Mouse (Mus musculus) brown adipose tissue, adult 24 weeks (tissue): ENCODE results near the gene Kcnj16. TPM values are rescaled to one million over a fixed set of nuclear protein-coding genes. Genes with fewer than 3 reads are reported as not detected.

Experiments
- H3K27ac ChIP-seq: fragments of 200-500 bp; replicated peaks from 2 replicates; pipeline ENCODE4 v1.5.1; 2012; ENCODE audit warnings: low read depth, mild to moderate bottlenecking, low read length
- H3K4me1 ChIP-seq: fragments of 200-500 bp; 2 replicates; pipeline ENCODE4 v1.6.1; 2012; ENCODE audit warnings: low read length, mixed read lengths; ENCODE audit not compliant: control insufficient read depth, insufficient read depth, insufficient read length
- H3K4me3 ChIP-seq: fragments of 200-500 bp; 2 replicates; pipeline ENCODE4 v1.5.1; 2012; ENCODE audit warnings: low read depth, mild to moderate bottlenecking, low read length, moderate library complexity; ENCODE audit not compliant: insufficient read depth
- polyA plus RNA-seq: library from polyadenylated mRNA; stranded (reverse); fragments of >200 nt; gene quantifications from 2 replicates; pipeline ENCODE4 v1.2.4, GENCODE M21; 2012; ENCODE audit not compliant: missing spikeins, insufficient read depth, insufficient read length

Kcnj16 gene
- polyA plus RNA-seq, 1 experiment, result not detected

- Histone ChIP-seq H3K27ac (no peak overlapping the region), H3K4me3 (no peak overlapping the region), H3K4me1 (no peaks in the 10 kb centered on the region)
Observed at GRCm38 (mm10) chr11:111020211-111020610, 52.4 kb downstream of the Kcnj16 start.

- Histone ChIP-seq H3K27ac (no peak overlapping the region), H3K4me1 (no peaks in the 10 kb centered on the region), H3K4me3 (no peak overlapping the region)
Observed at GRCm38 (mm10) chr11:111022681-111023281, 54.9 kb downstream of the Kcnj16 start.

DNA sequence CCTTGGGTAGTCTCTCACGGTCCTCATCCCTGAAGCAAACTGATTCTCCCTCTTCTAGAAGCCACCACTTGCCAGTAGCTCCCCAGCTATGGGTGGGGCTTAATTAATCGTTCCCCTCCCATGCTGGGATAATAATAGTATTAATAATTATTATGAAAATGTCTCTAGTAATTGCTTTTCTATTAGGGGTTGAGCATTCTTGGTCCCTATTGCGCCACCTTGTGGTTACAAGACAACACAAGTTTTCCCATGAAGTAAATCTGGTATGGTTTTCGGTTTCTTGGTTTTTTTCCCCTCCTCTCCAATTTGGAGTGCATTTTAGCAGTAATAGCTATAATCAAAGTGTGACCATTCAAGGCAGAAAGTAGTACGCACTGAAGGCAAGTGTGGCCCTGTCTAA is 74.3 kb downstream of the Kcnj16 start:
- no peaks in the 10 kb centered on the region for H3K4me1 ChIP-seq
- no peak overlapping the region for H3K4me3 ChIP-seq
- no peak overlapping the region for H3K27ac ChIP-seq

- Histone ChIP-seq H3K27ac (no peak overlapping the region), H3K4me1 (no peaks in the 10 kb centered on the region), H3K4me3 (no peak overlapping the region)
Observed at GRCm38 (mm10) chr11:111043298-111043697, 75.5 kb downstream of the Kcnj16 start.

GRCm38 (mm10) chr11:111054252-111054651 is 86.4 kb downstream of the Kcnj16 start:
- H3K27ac ChIP-seq, result no peak overlapping the region
- no peaks in the 10 kb centered on the region for H3K4me1 ChIP-seq
- no peak overlapping the region for H3K4me3 ChIP-seq

GRCm38 (mm10) chr11:111054854-111055822 is 87.3 kb downstream of the Kcnj16 start:
- H3K4me1 ChIP-seq, result no peaks in the 10 kb centered on the region
- no peak overlapping the region for H3K4me3 ChIP-seq
- no peak overlapping the region for H3K27ac ChIP-seq

GRCm38 (mm10) chr11:111056030-111056429 is 88.2 kb downstream of the Kcnj16 start:
- no peak overlapping the region for H3K27ac ChIP-seq
- H3K4me1 ChIP-seq, result no peaks in the 10 kb centered on the region
- no peak overlapping the region for H3K4me3 ChIP-seq

GRCm38 (mm10) chr11:111057435-111057834 is 89.6 kb downstream of the Kcnj16 start:
- Histone ChIP-seq H3K27ac (no peak overlapping the region), H3K4me1 (no peaks in the 10 kb centered on the region), H3K4me3 (no peak overlapping the region)

DNA sequence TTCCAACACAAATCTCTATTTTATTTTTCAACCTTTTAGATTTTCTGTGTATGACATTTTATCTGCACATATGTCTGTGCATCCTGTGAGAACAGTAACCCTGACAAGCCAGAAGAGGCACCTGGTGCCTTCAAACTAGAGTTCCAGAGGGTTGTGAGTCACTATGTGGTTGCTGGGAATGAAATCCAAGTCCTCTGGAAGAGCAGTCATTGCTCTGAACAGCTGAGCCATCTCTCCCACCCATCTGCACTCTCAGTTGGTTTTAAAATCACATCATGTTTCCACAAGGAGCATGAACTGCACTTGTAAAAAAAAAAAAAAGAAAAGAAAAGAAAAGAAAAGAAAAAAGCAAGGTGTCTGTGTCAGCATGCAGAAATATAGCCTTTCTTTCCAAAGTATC is 91.6 kb downstream of the Kcnj16 start:
- Histone ChIP-seq H3K4me3 (no peak overlapping the region), H3K27ac (no peak overlapping the region), H3K4me1 (no peaks in the 10 kb centered on the region)

- Histone ChIP-seq H3K27ac (no peak overlapping the region), H3K4me3 (no peak overlapping the region), H3K4me1 (no peaks in the 10 kb centered on the region)
Observed at GRCm38 (mm10) chr11:111060216-111060615, 92.4 kb downstream of the Kcnj16 start.

DNA sequence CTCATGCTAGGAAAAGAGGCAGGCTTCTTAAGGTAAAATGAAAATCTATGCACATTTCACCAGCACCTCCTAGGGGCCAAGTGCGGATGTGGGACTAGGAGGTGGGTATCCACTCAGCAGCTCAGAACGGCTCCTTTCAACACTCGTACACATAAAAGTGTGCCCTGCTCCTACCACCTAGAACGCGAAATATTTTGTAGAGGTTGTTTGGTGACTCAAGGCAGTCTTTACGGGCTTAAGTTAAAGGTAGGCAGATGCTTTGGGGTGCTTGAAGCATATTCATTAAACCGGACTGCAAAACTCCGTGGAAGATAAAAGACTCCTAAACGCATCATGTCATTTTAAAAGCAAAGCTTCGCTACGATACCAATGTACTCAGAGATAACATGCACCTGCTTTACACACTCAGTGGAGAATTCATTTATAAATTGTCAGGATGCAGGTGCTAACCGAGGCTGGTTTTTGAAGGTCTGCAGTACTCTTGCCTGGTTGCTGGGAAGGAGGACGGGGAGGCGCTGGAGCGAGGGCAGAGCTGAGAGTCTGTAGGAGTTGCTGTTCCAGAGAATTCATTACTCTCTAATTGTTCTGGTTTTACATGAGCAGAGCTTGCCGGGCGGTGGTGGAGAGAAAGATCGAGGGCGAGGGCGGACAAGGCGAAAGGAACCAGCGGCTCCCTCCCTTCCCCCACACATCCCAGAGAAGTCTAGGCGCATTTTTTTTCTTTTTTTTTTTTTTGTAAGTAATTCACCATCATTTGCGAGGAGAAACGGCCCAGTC is 97.1 kb downstream of the Kcnj16 start:
- no peak overlapping the region for H3K27ac ChIP-seq
- H3K4me3 ChIP-seq, result peak overlapping the region; percentile 73

GRCm38 (mm10) chr11:111065635-111066298 is 97.9 kb downstream of the Kcnj16 start, which contains the start of gene Kcnj2:
Gene Kcnj2, plus strand, starts transcription at chr11:111066164.
- no peaks in the 10 kb centered on the region for H3K4me1 ChIP-seq
- peak within 1 kb of the TSS; percentile 73 for H3K4me3 ChIP-seq
- no peak within 1 kb of the TSS for H3K27ac ChIP-seq

More for the DNA sequence above, 97.1 kb downstream of the Kcnj16 start:
- H3K4me1 ChIP-seq, result no peaks in the 10 kb centered on the region

GRCm38 (mm10) chr11:111066299-111066691 is 98.5 kb downstream of the Kcnj16 start:
- Histone ChIP-seq H3K27ac (no peak overlapping the region), H3K4me1 (no peaks in the 10 kb centered on the region), H3K4me3 (peak overlapping the region; percentile 73)

DNA sequence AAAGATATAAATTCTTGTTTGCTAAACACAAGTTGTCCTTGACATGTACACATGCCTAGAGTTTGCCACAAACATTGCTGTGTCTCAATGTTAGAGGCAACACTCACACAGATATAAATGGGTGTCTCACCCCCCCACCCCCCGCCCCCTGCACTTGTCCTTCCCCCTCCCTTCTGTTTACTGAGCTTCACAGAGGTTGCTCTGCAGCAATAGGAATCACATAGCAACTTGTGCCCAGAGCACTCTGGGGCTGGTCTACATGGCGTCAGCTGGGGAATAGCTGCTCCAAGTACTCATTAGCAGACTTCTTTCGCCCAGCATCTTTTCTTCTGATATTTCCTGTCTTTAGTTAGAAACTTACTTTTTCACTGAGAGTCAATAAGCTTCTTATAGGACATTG is 100.0 kb downstream of the Kcnj16 start:
- no peak overlapping the region for H3K27ac ChIP-seq
- H3K4me1 ChIP-seq, result no peaks in the 10 kb centered on the region
- H3K4me3 ChIP-seq, result no peak overlapping the region

DNA sequence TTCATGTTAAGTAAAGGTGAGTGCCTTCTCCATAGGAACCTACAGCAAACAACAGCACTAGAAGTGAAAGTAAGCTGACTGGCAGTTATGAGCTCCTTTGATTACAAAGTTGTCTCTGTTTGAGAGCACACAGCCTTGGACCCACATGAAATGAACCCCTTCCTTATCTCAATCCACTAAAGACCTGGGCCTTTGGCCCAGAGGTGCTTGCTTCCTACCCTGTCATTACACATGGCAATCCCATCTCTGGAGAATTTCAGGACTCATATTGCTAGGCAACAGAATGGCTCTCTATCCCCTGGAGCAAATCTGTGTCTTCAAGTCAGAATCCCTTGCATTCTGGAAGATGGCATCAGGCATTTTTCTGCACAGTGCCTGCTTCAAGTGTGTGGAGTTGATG is 102.6 kb downstream of the Kcnj16 start:
- Histone ChIP-seq H3K4me1 (no peaks in the 10 kb centered on the region), H3K27ac (no peak overlapping the region), H3K4me3 (no peak overlapping the region)
